Mouse (Mus musculus) erythroblast, embryonic 14.5 days (primary cell): ENCODE measurements around the gene Gm49721.
"Not testable (repeated sequence)": the region's sequence is repeated elsewhere in the genome, so short reads cannot be mapped to it uniquely, and the experiment has no call there.

ENCODE experiments used
- GATA1 ChIP-seq: IDR thresholded peaks from 2 replicates; pipeline ENCODE4 v1.6.1; 2012; ENCODE audit warnings: low read length, inconsistent platforms, mixed read lengths
- TAL1 ChIP-seq: IDR thresholded peaks from 3 replicates; pipeline ENCODE4 v1.6.1; 2012; ENCODE audit warnings: low read length, inconsistent platforms, mixed read lengths

- TF ChIP-seq TAL1, GATA1: not testable (repeated sequence)
Observed at GRCm38 (mm10) chr17:6958881-6959280, 19.8 kb upstream of the Gm49721 start.
